Mouse (Mus musculus) myocyte (in vitro differentiated cells): ENCODE measurements at regions not wholly inside any gene's neighbourhood (a gene's known extent, or its start where the extent isn't known, plus 50 kb on each side); places are given as distances from the start of the nearest gene placed in this dataset.

Experiments used
- CEBPB ChIP-seq: IDR thresholded peaks from 2 replicates; pipeline ENCODE4 v1.6.1; 2011; ENCODE audit warnings: mild to moderate bottlenecking, moderate library complexity; ENCODE audit not compliant: poor library complexity, insufficient read depth, severe bottlenecking
- E2F4 ChIP-seq: IDR thresholded peaks from one replicate; pipeline ENCODE4 v1.6.1; 2011; ENCODE audit warnings: mild to moderate bottlenecking, control low read depth, moderate library complexity; ENCODE audit not compliant: insufficient read depth
- MAX ChIP-seq: IDR thresholded peaks from one replicate; pipeline ENCODE4 v1.6.1; 2011; ENCODE audit warnings: low read depth, mild to moderate bottlenecking, control low read depth
- MYOD1 ChIP-seq, 3 experiments: IDR thresholded peaks; one replicate each; pipeline ENCODE4 v1.6.1; 2011; ENCODE audit warnings: control low read depth in 2 of 3, low read depth in 2 of 3, mild to moderate bottlenecking in 2 of 3, moderate library complexity in 1 of 3; ENCODE audit not compliant: insufficient read length in 2 of 3, control insufficient read depth in 1 of 3
- MYOG ChIP-seq, 3 experiments: IDR thresholded peaks; one replicate each; pipeline ENCODE4 v1.6.1; 2011; ENCODE audit warnings: control low read depth in 2 of 3, low read depth in 2 of 3, mild to moderate bottlenecking in 2 of 3; ENCODE audit not compliant: insufficient read length in 2 of 3, control insufficient read depth in 1 of 3, insufficient read depth in 1 of 3
- POLR2A ChIP-seq: IDR thresholded peaks from one replicate; pipeline ENCODE4 v1.6.1; 2011; ENCODE audit warnings: low read depth, mild to moderate bottlenecking, control low read depth, moderate library complexity; ENCODE audit not compliant: insufficient read length
- REST ChIP-seq: IDR thresholded peaks from one replicate; pipeline ENCODE4 v1.6.1; 2011; ENCODE audit warnings: mild to moderate bottlenecking, control low read depth, moderate library complexity; ENCODE audit not compliant: insufficient read depth, insufficient read length
- SRF ChIP-seq: IDR thresholded peaks from one replicate; pipeline ENCODE4 v1.6.1; 2011; ENCODE audit warnings: low read depth; ENCODE audit not compliant: control insufficient read depth, insufficient read length
- TCF12 ChIP-seq: IDR thresholded peaks from one replicate; pipeline ENCODE4 v1.6.1; 2011; ENCODE audit warnings: mild to moderate bottlenecking, control low read depth; ENCODE audit not compliant: poor library complexity, insufficient read depth, severe bottlenecking
- USF1 ChIP-seq: IDR thresholded peaks from one replicate; pipeline ENCODE4 v1.6.1; 2011; ENCODE audit warnings: low read depth, mild to moderate bottlenecking, control low read depth, moderate library complexity

DNA sequence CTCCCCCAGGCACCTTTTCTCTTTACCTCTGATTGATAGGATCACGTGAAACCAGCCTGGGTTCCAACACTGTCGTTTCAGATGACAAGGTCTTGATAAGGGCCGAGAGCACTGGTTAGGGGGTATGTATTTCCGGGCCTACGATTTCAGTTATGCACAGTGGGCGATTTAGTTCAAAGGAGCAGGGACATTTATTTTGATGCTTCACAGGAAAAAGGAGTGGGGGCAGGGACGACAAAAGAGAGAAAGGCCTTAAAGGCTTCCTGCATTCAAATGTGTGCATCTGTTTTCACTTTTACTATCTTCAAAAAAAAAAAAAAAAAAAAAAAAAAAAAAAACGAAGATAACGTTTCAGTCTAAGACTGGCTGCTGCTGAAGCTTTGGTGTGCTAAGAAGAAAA lies 783.7 kb downstream of the Car8 start:
- TF ChIP-seq POLR2A (no peak), USF1 (no peak), MAX (no peak), TCF12 (no peak), CEBPB (no peak), MYOG (IDR thresholded peaks at IDR 0.05; ENCODE audit: control insufficient read depth in 1 of 3, insufficient read depth in 1 of 3, insufficient read length in 2 of 3, low read depth in 2 of 3) (no peak), MYOD1 (IDR thresholded peaks at IDR 0.05; ENCODE audit: control insufficient read depth in 1 of 3, insufficient read length in 2 of 3, low read depth in 2 of 3) (no peak), REST (no peak), E2F4 (no peak), SRF (no peak)
